Mouse (Mus musculus): ENCODE measurements around the gene Omp. TPM values are rescaled to one million over a fixed set of nuclear protein-coding genes. Genes with fewer than 3 reads are reported as not detected.

The Omp gene
- total RNA-seq, 1 experiment from 2014 or later = 0.89 TPM

DNA sequence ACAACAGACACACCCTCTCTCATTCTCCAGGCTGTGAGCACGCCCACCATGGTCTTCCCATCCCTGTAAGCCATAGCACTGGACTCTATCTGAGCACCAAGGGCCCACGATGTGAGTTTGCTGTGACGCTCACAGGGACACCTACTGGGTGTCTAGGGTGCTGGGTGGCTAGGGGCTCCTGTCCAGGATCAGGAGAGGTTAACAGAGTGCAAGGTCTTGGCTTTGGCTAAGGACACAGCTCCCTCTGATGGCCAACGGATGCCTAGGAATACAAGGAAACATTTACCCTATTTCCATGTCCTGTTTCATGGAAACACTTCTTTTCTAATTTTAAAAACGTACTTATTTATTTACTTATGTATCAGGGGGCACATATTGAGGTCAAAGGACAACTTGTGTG lies 5.2 kb upstream of the Omp start:
- ATAC-seq (replicated peaks in 1 of 2; ENCODE audit: insufficient read depth in 1 of 2, low FRiP score in 2 of 2, low TSS enrichment in 1 of 2, low read depth in 1 of 2, poor library complexity in 2 of 2, severe bottlenecking in 2 of 2) = no peak

DNA sequence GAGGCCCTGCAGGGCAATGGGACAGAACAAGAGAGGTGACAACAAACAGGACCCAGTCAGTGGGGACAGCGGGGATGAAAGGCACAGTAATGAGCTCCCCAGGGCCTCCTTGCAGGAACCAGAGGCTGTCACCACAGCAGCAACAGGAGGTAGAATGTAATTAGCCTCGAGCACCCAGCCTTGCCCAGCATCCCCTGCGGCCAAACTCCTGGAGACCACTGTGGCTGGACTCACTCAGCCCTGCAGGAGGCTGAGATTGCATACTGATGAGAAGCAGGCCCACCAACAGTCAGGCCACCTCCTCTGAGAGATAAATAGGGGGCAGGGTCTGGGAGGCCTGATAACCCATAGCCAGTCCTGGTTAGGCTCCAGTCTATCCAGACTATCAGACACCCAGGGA lies 4.5 kb upstream of the Omp start:
- ATAC-seq (replicated peaks in 1 of 2; ENCODE audit: insufficient read depth in 1 of 2, low FRiP score in 2 of 2, low TSS enrichment in 1 of 2, low read depth in 1 of 2, poor library complexity in 2 of 2, severe bottlenecking in 2 of 2) = no peak

DNA sequence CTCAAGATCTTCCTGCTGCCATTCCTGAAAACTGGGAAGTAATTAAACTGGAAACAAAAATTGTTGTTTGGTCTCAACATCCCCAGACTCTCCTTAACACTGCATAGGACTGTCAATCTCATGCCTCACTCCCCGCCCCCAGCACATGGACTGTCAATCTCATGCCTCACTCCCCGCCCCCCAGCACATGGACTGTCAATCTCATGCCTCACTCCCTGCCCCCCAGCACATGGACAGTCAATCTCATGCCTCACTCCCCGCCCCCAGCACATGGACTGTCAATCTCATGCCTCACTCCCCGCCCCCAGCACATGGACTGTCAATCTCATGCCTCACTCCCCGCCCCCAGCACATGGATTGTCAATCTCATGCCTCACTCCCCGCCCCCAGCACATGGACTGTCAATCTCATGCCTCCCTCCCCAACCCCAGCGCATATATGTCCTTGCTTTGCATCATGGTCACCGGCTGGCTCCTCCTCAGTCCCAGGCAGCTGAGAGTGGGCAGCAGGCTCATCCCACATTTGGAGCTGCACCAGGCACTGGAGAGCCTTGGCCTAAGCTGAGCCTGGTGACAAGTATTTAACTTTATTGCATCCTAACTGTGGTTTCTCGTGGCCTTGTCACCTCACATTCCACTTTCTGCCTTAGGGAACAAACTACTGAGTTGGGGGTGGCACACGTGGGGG lies 3.6 kb upstream of the Omp start:
- no peak for ATAC-seq (replicated peaks in 1 of 2; ENCODE audit: insufficient read depth in 1 of 2, low FRiP score in 2 of 2, low TSS enrichment in 1 of 2, low read depth in 1 of 2, poor library complexity in 2 of 2, severe bottlenecking in 2 of 2)

DNA sequence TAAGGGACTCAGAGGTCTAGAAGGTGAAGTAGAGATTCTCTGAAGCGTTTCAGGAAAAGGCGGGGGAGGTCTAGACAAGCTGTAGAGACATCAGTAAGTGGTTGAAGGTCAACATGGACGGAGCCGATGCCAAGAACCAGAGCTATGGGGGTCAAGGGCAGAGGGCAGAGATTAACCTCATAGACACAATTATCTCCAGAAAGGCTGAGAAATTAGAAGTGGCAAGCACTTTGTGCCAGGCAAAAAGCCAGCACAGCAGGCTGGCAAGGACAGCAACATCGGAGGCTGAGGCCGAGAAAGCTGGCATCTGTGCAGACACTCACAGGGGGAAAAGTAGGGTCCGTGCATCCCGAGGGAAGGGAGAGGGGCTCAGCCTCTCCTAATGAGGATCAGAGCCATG lies 2.5 kb upstream of the Omp start:
- no peak for ATAC-seq (replicated peaks in 1 of 2; ENCODE audit: insufficient read depth in 1 of 2, low FRiP score in 2 of 2, low TSS enrichment in 1 of 2, low read depth in 1 of 2, poor library complexity in 2 of 2, severe bottlenecking in 2 of 2)

DNA sequence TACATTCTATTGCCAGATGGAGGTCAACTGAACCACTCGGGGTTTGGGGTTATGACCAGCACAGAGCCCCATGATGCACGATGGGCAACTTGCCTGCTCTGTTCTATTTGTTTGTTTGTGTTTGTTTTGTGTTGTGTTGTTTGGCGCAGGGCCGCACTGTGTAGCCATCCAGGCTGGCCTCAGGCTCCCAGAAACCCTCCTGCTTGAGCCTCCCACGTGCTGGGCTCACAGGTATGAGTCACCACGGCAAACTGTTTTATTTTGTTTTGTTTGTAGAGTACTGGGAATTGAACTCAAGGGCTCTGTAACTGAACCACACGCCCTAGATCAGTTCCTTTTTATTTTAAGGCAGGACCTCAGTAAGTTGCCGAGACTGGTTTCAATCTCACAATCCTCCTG lies 1.1 kb upstream of the Omp start:
- no peak for ATAC-seq (replicated peaks in 1 of 2; ENCODE audit: insufficient read depth in 1 of 2, low FRiP score in 2 of 2, low TSS enrichment in 1 of 2, low read depth in 1 of 2, poor library complexity in 2 of 2, severe bottlenecking in 2 of 2)

DNA sequence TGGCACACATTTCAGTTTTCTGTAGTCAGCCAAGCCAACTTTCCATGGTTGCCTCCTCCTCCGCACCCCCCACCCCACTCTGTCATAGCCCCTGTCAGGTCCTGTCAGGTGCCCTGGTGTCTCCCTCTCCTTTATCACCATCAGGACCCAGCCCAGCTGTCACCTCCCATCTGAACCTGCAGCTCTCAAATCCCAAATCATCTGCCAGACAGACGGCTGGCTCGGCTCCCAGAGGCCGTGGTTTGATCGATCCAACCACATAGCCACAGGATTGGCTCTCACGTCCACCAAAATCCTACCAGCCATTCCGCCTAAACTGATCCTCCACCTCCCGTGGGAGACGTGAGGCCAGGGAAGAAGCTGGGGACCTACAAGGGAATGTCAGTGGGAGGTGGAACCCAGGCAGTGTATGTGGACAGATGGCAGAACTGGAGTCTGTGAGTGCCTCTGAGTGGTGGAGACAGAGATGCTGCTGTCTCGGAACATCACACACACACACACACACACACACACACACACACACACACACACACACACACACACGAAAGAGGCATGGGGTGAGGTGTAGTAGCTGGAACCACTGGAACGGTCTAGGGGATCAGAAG lies 642 bp upstream of the Omp start:
- no peak for ATAC-seq (replicated peaks in 1 of 2; ENCODE audit: insufficient read depth in 1 of 2, low FRiP score in 2 of 2, low TSS enrichment in 1 of 2, low read depth in 1 of 2, poor library complexity in 2 of 2, severe bottlenecking in 2 of 2)

DNA sequence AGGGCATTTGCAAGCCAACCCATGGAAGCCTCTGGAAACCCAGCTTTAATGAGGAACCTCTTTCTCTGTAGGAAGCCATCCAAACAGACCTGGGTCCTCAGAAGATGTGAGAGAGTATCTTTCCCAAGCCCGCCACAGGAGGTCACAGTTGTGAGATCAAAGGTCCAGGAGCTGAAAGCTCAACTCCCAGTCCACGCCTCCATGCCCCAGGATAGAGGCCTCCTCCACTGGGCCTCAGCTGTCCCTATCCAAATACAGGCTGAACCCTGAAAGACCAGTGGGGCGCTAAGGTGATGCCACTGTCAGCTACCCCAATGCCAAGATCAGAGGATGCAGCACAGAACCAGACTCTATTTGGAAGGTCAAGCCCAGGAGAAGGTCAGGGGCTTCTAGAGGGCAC lies 2.7 kb downstream of the Omp start:
- no peak for ATAC-seq (replicated peaks in 1 of 2; ENCODE audit: insufficient read depth in 1 of 2, low FRiP score in 2 of 2, low TSS enrichment in 1 of 2, low read depth in 1 of 2, poor library complexity in 2 of 2, severe bottlenecking in 2 of 2)

DNA sequence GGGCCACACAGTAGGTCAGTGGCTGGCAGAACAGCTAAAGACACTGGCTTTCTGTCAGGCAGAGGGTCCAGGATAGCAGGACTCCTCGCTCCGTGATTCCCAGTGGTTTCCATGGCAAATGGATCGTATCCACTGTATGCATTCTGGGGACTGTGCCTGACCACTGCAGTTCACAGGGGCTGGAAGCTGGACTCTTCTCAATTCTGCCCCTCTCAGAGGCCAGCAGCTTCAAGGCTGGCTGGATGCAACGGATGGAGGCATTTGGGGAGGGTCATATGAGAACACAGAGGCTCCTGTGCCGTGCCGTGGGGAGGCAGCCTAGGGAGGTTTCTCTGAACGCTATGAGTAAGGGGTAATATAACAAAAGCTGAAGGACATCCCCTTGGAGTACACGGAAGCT lies 3.1 kb downstream of the Omp start:
- no peak for ATAC-seq (replicated peaks in 1 of 2; ENCODE audit: insufficient read depth in 1 of 2, low FRiP score in 2 of 2, low TSS enrichment in 1 of 2, low read depth in 1 of 2, poor library complexity in 2 of 2, severe bottlenecking in 2 of 2)

DNA sequence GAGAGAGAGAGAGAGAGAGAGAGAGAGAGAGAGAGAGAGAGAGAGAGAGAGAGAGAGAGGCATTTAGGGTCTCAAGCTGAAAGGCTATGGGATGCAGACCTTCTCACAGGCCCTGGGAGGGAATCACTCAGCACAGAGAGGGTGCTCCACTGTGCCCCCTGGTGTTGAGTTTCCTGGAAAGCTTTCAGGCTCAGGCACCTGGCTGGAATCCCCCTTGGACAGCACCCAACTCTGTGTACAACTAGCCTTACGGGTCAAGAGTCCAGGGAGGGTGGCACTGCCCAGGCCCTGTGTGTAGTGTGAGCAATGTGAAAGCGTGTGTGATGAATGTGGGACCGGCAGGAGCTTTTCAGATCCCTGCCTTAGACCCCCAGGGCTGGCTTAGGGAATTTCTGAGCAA lies 4.1 kb downstream of the Omp start:
- no peak for ATAC-seq (replicated peaks in 1 of 2; ENCODE audit: insufficient read depth in 1 of 2, low FRiP score in 2 of 2, low TSS enrichment in 1 of 2, low read depth in 1 of 2, poor library complexity in 2 of 2, severe bottlenecking in 2 of 2)

DNA sequence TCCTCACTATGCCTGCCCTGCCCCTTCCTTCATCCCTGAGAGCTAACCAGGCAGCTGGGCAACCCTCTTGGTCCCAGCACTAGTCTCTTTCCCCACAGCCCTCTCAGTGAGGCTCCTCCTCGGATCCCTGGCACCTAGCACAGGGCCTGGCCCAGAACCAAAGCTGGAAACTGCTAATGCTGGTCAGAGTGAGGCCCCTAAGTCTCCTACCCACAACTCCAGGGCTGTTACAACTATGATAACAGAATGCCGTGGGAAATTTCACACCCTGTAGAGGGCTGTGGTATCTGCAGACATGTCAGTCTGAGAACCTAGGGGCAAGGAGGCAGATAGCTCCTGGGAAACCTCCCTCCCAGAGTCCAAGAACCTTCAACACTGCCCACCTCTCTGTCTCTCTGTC lies 4.7 kb downstream of the Omp start:
- no peak for ATAC-seq (replicated peaks in 1 of 2; ENCODE audit: insufficient read depth in 1 of 2, low FRiP score in 2 of 2, low TSS enrichment in 1 of 2, low read depth in 1 of 2, poor library complexity in 2 of 2, severe bottlenecking in 2 of 2)

DNA sequence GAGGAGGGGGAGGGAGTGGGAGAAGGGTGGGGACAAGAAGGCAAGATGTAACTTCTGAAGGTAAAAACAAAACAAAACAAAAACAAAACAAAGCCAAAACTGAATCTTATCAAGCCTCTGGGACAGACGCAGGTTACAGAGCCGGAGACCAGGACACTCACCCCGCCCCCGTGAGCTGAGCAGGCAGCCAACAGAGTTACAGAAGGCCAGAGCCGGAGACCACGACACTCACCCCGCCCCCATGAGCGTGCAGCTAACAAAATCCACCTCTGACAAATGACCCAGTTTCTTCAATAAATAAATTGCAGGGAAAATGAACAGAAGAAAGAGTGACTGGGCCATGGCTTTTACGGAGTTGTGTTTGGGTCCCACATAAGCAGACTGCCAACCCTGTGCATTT lies 6.1 kb downstream of the Omp start:
- ATAC-seq (replicated peaks in 1 of 2; ENCODE audit: insufficient read depth in 1 of 2, low FRiP score in 2 of 2, low TSS enrichment in 1 of 2, low read depth in 1 of 2, poor library complexity in 2 of 2, severe bottlenecking in 2 of 2) = no peak

DNA sequence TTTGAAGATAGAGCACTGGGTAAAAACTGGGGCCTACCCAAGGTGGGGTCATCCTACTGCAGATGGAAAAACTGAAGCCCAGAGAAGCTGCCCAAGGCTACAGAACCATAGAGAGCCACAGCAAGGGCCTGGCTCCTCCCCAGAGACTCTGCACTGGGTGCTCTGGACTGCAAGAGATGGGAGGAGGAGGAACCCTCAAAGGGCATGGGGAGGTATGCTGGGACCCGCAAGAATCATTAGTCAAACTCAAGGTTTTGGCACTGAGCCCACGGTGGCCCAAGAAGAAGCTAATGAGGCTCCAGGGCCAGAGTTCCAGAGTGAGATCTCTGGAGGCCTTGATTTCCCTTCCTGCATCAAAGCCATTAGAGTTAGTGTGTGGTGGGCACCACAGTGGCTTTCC lies 7.3 kb downstream of the Omp start:
- no peak for ATAC-seq (replicated peaks in 1 of 2; ENCODE audit: insufficient read depth in 1 of 2, low FRiP score in 2 of 2, low TSS enrichment in 1 of 2, low read depth in 1 of 2, poor library complexity in 2 of 2, severe bottlenecking in 2 of 2)

DNA sequence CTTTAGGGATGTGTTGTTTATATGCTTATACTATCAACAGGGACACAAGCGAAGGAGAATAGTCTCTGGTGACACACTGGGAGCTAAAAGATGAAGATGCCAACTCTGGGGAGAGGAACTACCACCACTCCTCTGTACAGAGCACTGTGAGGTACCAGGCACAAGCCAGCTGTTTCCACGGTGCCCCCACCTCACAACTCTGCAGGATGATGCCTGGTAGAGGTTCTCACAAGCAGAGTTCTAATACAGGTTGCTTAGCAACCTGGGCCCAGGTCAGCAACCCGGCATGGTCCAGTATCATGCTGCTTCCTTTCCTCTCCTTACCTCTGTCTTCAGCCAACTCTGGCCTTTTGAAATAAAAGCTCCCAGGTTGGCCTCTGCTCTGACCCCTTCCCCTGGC lies 7.7 kb downstream of the Omp start:
- no peak for ATAC-seq (replicated peaks in 1 of 2; ENCODE audit: insufficient read depth in 1 of 2, low FRiP score in 2 of 2, low TSS enrichment in 1 of 2, low read depth in 1 of 2, poor library complexity in 2 of 2, severe bottlenecking in 2 of 2)

DNA sequence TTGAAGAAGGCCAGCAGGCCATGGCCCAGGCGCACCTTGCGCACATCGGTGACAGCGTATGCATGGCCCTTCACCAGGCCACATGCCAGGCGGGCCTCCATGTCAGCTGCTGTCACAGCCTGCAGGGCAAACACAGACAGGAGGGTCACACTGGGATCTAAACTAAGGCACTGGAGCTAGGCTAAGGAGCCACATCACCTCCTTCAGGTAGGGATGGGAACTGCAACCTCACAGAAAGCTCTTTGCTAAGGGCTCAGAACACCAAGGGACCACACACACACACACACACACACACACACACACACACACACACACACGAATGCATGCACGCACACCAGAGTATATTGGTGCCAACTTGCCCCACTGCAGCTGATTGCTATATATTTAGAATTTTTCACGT lies 13.6 kb downstream of the Omp start:
- 0 out of 4 replicates have a peak, but pooled peaks have one; percentile 17 to 18 for ATAC-seq (replicated peaks in 1 of 2; ENCODE audit: insufficient read depth in 1 of 2, low FRiP score in 2 of 2, low TSS enrichment in 1 of 2, low read depth in 1 of 2, poor library complexity in 2 of 2, severe bottlenecking in 2 of 2)

DNA sequence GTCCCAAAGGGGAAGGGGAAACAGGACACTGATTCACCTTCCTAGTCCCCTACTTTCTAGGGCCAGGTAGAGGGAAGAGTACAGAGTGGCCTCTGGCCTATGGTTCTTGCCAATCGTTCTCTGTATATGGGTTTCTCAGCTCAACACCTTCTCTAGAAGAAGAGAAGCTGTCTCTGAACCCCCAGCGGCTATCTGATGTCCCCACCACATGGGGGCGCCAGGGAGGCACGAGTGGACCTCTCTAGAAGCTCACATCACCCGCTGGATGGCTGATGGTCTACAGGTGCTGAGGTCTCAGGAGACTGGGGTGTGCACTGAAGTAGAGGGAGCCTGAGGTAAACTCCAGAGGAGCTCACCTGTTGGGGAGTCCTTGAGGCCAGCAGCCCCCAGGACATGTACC lies 19.8 kb downstream of the Omp start:
- peak; percentile 38 to 42; a peak in 2 of 4 replicates for ATAC-seq (replicated peaks in 1 of 2; ENCODE audit: insufficient read depth in 1 of 2, low FRiP score in 2 of 2, low TSS enrichment in 1 of 2, low read depth in 1 of 2, poor library complexity in 2 of 2, severe bottlenecking in 2 of 2)

DNA sequence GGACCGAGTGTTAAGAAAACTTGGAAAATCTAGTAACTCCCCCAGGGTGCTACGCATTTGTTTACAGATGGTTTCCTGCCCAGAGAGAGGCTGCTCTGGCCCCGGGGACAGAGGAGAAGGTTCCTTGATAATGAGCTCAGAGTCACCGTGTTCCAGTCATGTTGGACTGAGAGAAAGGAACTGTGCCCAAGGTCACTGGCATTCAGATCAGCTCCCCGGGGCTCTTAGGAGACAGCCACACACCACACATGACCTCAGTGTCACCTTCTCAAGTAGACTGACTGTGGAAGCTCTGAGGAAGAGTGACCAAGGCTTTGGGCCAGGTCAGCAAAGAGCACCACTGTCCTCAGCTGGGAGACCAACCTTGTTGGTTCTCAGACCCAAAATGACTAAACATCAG lies 20.6 kb downstream of the Omp start:
- ATAC-seq (replicated peaks in 1 of 2; ENCODE audit: insufficient read depth in 1 of 2, low FRiP score in 2 of 2, low TSS enrichment in 1 of 2, low read depth in 1 of 2, poor library complexity in 2 of 2, severe bottlenecking in 2 of 2) = no peak

DNA sequence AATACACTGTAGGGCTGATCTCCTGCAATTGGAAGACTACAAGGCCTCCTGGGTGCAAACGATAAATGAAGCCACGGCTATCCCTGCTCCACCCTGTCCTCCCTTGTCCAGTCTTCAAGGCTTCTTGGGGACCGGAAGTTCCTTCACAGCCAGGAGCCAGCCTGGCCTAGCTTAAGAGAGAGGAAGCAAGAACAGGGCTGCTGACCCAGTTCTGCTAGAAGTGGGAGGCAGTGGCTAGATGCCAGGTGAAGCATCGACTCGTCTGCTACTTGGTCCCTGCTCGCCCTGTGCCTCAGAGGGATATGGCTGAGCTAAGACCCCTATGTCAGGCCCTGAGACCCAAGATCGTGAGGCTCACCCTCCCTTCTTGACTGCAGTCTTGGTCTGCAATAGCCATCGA lies 23.6 kb downstream of the Omp start:
- ATAC-seq (replicated peaks in 1 of 2; ENCODE audit: insufficient read depth in 1 of 2, low FRiP score in 2 of 2, low TSS enrichment in 1 of 2, low read depth in 1 of 2, poor library complexity in 2 of 2, severe bottlenecking in 2 of 2) = no peak

DNA sequence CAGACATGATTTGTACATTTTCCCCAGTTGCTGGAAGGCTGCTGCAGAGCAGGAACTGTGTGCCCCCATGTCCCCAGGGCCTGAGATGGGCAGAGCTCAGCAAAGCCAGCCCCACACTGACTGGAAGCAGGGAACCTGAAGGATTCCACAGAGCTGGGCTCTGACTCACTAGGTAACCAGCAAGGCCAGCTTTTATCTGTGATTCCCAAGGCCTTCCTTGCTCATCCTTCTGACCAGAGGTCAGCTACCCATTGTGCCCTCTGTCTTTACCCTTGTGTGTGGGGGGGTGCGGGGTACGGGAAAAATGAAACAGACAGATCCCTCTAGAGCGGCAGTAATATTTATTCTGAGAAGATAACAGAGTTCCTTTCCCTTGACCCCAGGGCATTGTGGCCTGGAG lies 24.1 kb downstream of the Omp start:
- no peak for ATAC-seq (replicated peaks in 1 of 2; ENCODE audit: insufficient read depth in 1 of 2, low FRiP score in 2 of 2, low TSS enrichment in 1 of 2, low read depth in 1 of 2, poor library complexity in 2 of 2, severe bottlenecking in 2 of 2)

DNA sequence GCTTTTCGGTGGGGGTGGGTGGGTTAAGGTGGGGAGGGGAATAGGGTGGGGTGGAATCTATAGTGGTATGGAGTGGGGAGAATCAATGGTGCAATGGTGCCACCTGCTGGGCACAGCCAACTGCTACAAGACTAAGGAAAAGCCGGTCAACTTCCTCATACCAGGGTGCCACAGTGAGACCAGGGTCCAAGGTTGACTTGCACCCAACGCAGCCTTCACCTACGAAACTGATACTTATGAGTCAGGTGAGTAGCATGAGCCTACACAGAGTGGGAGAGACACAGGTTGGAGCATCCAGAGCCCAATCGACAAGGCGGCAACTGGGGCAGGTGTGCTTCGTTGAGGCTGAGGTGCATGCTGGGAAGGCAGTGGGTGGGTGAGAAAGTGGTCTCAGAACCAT lies 25.0 kb downstream of the Omp start:
- ATAC-seq (replicated peaks in 1 of 2; ENCODE audit: insufficient read depth in 1 of 2, low FRiP score in 2 of 2, low TSS enrichment in 1 of 2, low read depth in 1 of 2, poor library complexity in 2 of 2, severe bottlenecking in 2 of 2) = peak; percentile 80 to 88

DNA sequence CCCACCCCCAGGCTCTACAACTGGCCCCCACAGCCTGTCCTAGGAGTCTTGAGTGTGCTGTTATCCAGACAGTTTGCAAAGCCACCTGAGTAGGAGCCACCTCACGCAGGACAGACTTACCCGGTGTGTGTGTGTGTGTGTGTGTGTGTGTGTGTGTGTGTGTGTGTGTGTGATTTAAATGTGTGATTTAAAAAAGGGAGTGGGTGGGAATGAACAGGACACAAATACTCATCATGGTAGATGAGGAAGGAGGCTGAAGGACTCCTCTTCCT lies 25.4 kb downstream of the Omp start:
- no peak for ATAC-seq (replicated peaks in 1 of 2; ENCODE audit: insufficient read depth in 1 of 2, low FRiP score in 2 of 2, low TSS enrichment in 1 of 2, low read depth in 1 of 2, poor library complexity in 2 of 2, severe bottlenecking in 2 of 2)
